ENCODE assay signal across 8 mouse cellular contexts in the genomic region with DNA sequence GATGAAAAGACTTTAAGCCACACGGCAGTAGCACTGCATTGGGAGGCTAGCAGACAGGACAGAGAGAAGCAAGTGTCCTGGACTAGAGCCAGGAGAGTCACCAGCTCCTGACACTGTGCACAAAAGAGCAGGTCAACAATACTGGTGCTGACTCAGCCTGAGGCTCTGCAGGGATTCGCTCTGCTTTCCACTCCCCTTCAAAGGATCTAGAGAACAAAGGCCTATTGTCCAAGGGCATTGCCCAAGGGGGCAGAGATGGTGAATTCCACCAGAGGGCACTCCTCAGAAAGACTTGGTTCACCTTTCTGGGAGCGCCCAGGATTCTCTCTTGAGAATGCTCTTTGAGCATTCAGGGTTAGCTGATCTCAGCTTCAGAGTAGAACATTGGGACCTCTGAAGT.
DNase-seq lines count a peak whose midpoint lies in the region; ATAC-seq and TF ChIP-seq lines count a peak whose summit lies in the region.

No protein-coding gene starts in this region.

- no peak overlapping the region for H3K27ac ChIP-seq in MEL (ENCODE audit: control insufficient read depth, low read depth, low read length)
- H3K27ac ChIP-seq in cerebellum, adult 2 months (ENCODE audit: insufficient read depth, low read length), result peak overlapping the region; percentile 80
- H3K27ac ChIP-seq in hindbrain, embryonic 13.5 days, result peak overlapping the region; percentile 24
- peak overlapping the region; percentile 61 for H3K27ac ChIP-seq in neural tube, embryonic 13.5 days (replicated peaks)

- H3K9ac ChIP-seq in MEL (ENCODE audit: control insufficient read depth, low read depth, low read length, poor library complexity, severe bottlenecking), result no peak overlapping the region
- H3K9ac ChIP-seq in hindbrain, embryonic 13.5 days, result no peak overlapping the region
- H3K9ac ChIP-seq in neural tube, embryonic 13.5 days, result no peak overlapping the region

- intact Hi-C loops in left cerebral cortex, postnatal 4 days (cut with DNase I), result no loop called here

- 26% methylated on average over 3 of the region's 3 CpGs for WGBS in cerebellum, adult 2 months
- 8% methylated on average over 3 of the region's 3 CpGs for WGBS in hindbrain, embryonic 13.5 days
- 16% methylated on average over 3 of the region's 3 CpGs for WGBS in neural tube, embryonic 13.5 days

- H3K9me3 ChIP-seq in MEL (replicated peaks; ENCODE audit: insufficient read depth, low read length), result no peaks in the 10 kb centered on the region
- no peaks in the 10 kb centered on the region for H3K9me3 ChIP-seq in hindbrain, embryonic 13.5 days
- H3K9me3 ChIP-seq in neural tube, embryonic 13.5 days, result no peaks in the 10 kb centered on the region

- TF ChIP-seq EP300 in MEL (IDR thresholded peaks at IDR 0.05; ENCODE audit: low read depth in 1 of 2, low read length in 2 of 2), result no peak

- no peak for ATAC-seq in hindbrain, embryonic 13.5 days (ENCODE audit: low FRiP score)
- no peak; the same call in 1 of the 2 replicates for ATAC-seq in neural tube, embryonic 13.5 days (ENCODE audit: low read depth)

- no peak overlapping the region for H3K4me3 ChIP-seq in MEL (ENCODE audit: control insufficient read depth in 1 of 2, insufficient read depth in 1 of 2, low read depth in 2 of 2, low read length in 2 of 2)
- no peak overlapping the region for H3K4me3 ChIP-seq in cerebellum, adult 2 months (replicated peaks; ENCODE audit: insufficient read depth, low read depth, low read length)
- no peak overlapping the region for H3K4me3 ChIP-seq in hindbrain, embryonic 13.5 days
- H3K4me3 ChIP-seq in neural tube, embryonic 13.5 days, result no peak overlapping the region

- H3K4me1 ChIP-seq in MEL (ENCODE audit: control insufficient read depth in 1 of 2, insufficient read depth in 2 of 2, low read length in 2 of 2), result peaks cover 8 to 20% of the 10 kb centered on the region in 2 experiments
- peaks cover 57% of the 10 kb centered on the region for H3K4me1 ChIP-seq in cerebellum, adult 2 months (ENCODE audit: control insufficient read depth, insufficient read depth, low read length)
- peaks cover 65% of the 10 kb centered on the region for H3K4me1 ChIP-seq in hindbrain, embryonic 13.5 days (replicated peaks)
- peaks cover 75% of the 10 kb centered on the region for H3K4me1 ChIP-seq in neural tube, embryonic 13.5 days (replicated peaks)

- H3K4me2 ChIP-seq in hindbrain, embryonic 13.5 days, result no peak overlapping the region
- no peak overlapping the region for H3K4me2 ChIP-seq in neural tube, embryonic 13.5 days

- H3K36me3 ChIP-seq in MEL (ENCODE audit: control insufficient read depth in 1 of 2, insufficient read depth in 2 of 2, low read length in 2 of 2), result peaks cover 0 to 14% of the 10 kb centered on the region in 2 experiments; a peak in 2 of 4 replicates
- no peaks in the 10 kb centered on the region for H3K36me3 ChIP-seq in hindbrain, embryonic 13.5 days
- 0 out of 2 replicates have a peak, but pooled peaks cover 3% of the 10 kb centered on the region for H3K36me3 ChIP-seq in neural tube, embryonic 13.5 days

- H3K79me2 ChIP-seq in MEL (ENCODE audit: control insufficient read depth, insufficient read depth, low read length, poor library complexity), result no peaks in the 10 kb centered on the region

- DNase-seq in layer of hippocampus, adult 11-12 months (ENCODE audit: low spot score), result peak; percentile 66
- DNase-seq in layer of hippocampus, postnatal 14 days (ENCODE audit: low spot score in 2 of 2), result no peak
- DNase-seq in MEL (ENCODE audit: low read depth, low spot score), result no peak
- peak; percentile 74 to 88 for DNase-seq in cerebellum, adult 2 months
- DNase-seq in spleen, postnatal 10 days (ENCODE audit: low spot score in 2 of 2), result no peak
- no peak for DNase-seq in left cerebral cortex, postnatal 4 days

- TF ChIP-seq CTCF in MEL (IDR thresholded peaks at IDR 0.05 in 2 of 3, conservative IDR thresholded peaks at IDR 0.05 in 1 of 3; ENCODE audit: control insufficient read depth in 1 of 3, insufficient read depth in 1 of 3, low read depth in 2 of 3, low read length in 3 of 3, poor library complexity in 1 of 3, severe bottlenecking in 1 of 3), result peak in 2 of 3 experiments; percentile 19 to 38; a peak in 2 of 6 replicates
- peak; percentile 58; the same call in 1 of the 2 replicates for TF ChIP-seq CTCF in cerebellum, adult 2 months (IDR thresholded peaks at IDR 0.05; ENCODE audit: borderline replicate concordance, insufficient read depth, low read depth, low read length)

- H3K27me3 ChIP-seq in MEL (ENCODE audit: control insufficient read depth in 1 of 2, insufficient read depth in 2 of 2, low read length in 2 of 2), result no peaks in the 10 kb centered on the region
- no peaks in the 10 kb centered on the region for H3K27me3 ChIP-seq in cerebellum, adult 2 months (ENCODE audit: control insufficient read depth, insufficient read depth, low read length)
- H3K27me3 ChIP-seq in hindbrain, embryonic 13.5 days, result peaks cover 18% of the 10 kb centered on the region
- peaks cover 3% of the 10 kb centered on the region; the same call in 1 of the 2 replicates for H3K27me3 ChIP-seq in neural tube, embryonic 13.5 days

- TF ChIP-seq RAD21 in MEL (IDR thresholded peaks at IDR 0.05; ENCODE audit: low read depth, low read length), result no peak; the same call in 1 of the 2 replicates

- TF ChIP-seq POLR2A in MEL (IDR thresholded peaks at IDR 0.05; ENCODE audit: control insufficient read depth in 1 of 2, insufficient read depth in 1 of 2, low read depth in 1 of 2, low read length in 2 of 2, poor library complexity in 1 of 2), result no peak
- no peak for TF ChIP-seq POLR2A in cerebellum, adult 2 months (IDR thresholded peaks at IDR 0.05; ENCODE audit: borderline replicate concordance, insufficient read depth, low read length)

TF ChIP-seq in MEL, 35 proteins besides CTCF, POLR2A, EP300 and RAD21:
- TF ChIP-seq NELFE (IDR thresholded peaks at IDR 0.05; ENCODE audit: low read depth, low read length), result no peak
- TF ChIP-seq SMC3 (IDR thresholded peaks at IDR 0.05; ENCODE audit: low read depth, low read length), result peak; percentile 44

Comparison
In these comparisons a context has a peak if more than half of its experiments do, and no peak if none do; other contexts are left out.
1. DNase-seq: peak in layer of hippocampus, adult 11-12 months (single experiment) and cerebellum, adult 2 months (2 of 2); none in layer of hippocampus, postnatal 14 days (0 of 2), MEL (single experiment), spleen, postnatal 10 days (0 of 2) and left cerebral cortex, postnatal 4 days (single experiment).